Mouse (Mus musculus) myocyte (in vitro differentiated cells): ENCODE data around the gene Fgf3.

ENCODE experiments used
- E2F4 ChIP-seq: IDR thresholded peaks from one replicate; pipeline ENCODE4 v1.6.1; 2011; ENCODE audit warnings: mild to moderate bottlenecking, control low read depth, moderate library complexity; ENCODE audit not compliant: insufficient read depth
- MAX ChIP-seq: IDR thresholded peaks from one replicate; pipeline ENCODE4 v1.6.1; 2011; ENCODE audit warnings: low read depth, mild to moderate bottlenecking, control low read depth
- POLR2A ChIP-seq: IDR thresholded peaks from one replicate; pipeline ENCODE4 v1.6.1; 2011; ENCODE audit warnings: low read depth, mild to moderate bottlenecking, control low read depth, moderate library complexity; ENCODE audit not compliant: insufficient read length
- POLR2AphosphoS2 ChIP-seq: IDR thresholded peaks from one replicate; pipeline ENCODE4 v1.6.1; 2011; ENCODE audit warnings: low read depth, control low read depth; ENCODE audit not compliant: insufficient read length
- SRF ChIP-seq: IDR thresholded peaks from one replicate; pipeline ENCODE4 v1.6.1; 2011; ENCODE audit warnings: low read depth; ENCODE audit not compliant: control insufficient read depth, insufficient read length
- USF1 ChIP-seq: IDR thresholded peaks from one replicate; pipeline ENCODE4 v1.6.1; 2011; ENCODE audit warnings: low read depth, mild to moderate bottlenecking, control low read depth, moderate library complexity

DNA sequence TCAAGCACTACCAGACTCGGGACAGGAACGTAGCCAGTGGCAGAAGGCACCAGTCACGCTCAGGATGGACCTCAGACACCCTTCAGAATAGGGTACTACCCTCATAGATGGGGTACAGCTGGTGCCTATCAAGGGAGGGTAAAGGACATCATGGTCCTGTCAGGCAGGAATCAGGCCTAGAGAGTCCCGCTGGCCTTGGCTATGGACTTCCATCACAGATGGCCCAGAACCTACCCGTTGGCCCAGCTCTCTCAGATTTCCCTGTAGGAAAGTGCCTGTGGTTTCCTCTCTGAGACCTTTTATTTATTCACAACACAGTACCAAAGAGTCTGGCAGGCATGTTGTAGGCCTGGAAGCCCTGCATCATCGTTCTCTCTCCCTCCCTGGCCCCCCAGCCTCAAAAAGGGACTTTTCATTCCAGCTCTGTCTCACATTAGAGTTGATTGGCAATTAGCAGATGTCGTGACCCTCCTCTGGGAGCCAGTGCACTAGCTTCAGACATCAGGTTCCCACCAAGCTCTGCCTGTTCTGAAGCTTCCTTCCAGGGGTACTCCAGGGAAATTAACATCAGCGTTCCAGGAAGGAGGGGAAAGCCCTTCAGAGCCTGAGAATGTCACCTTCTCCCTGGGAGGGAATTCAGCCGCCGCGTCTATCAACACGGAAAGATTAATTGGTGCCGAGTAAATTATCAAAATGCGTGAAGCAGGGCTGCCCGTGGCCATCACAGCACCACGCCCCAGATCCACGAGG is 40.7 kb upstream of the Fgf3 start:
- TF ChIP-seq SRF (no peak), MAX (no peak), E2F4 (no peak), POLR2AphosphoS2 (no peak), USF1 (no peak), POLR2A (no peak)
